Mouse (Mus musculus): ENCODE measurements around the gene Rnasel.

GRCm38 (mm10) chr1:153701461-153701860, 47.8 kb upstream of the Rnasel start:
- no peak for TF ChIP-seq TAL1 (IDR thresholded peaks at IDR 0.05; ENCODE audit: low read length)
- no peak for TF ChIP-seq GATA1 (IDR thresholded peaks at IDR 0.05; ENCODE audit: low read length)
